Mouse (Mus musculus): ENCODE measurements around the gene Ube2v1. TPM values are rescaled to one million over a fixed set of nuclear protein-coding genes. Genes with fewer than 3 reads are reported as not detected.

Ube2v1 gene
- polyA plus RNA-seq, 1 experiment = 89.8 TPM

DNA sequence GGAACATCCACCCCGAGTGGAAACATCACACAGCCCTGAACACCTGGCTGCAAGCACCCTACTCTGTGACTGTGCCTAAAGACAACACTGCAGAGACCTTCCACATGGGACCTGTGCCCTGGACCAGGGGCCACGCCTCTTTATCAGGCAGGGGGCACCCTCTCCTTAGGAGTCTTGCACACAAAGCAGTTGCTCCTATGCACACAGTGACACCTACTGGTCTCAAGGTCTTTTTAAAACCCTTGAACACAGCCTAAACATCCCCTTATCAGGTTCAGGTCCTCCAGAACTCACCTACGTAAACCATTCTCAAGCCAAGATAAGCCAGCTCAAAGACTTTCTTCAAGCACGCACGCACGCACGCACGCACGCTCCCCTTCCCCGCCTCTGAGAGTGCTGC lies 20.6 kb downstream of the Ube2v1 start:
- 88% methylated on average over 10 of the region's 10 CpGs for WGBS
- no peak overlapping the region for H3K27ac ChIP-seq (ENCODE audit: insufficient read depth, low read depth, low read length)
- TF ChIP-seq CTCF (IDR thresholded peaks at IDR 0.05; ENCODE audit: extremely low read depth, insufficient read length, insufficient replicate concordance, low read depth, low read length) = no peak
- no peak for TF ChIP-seq POLR2A (IDR thresholded peaks at IDR 0.05; ENCODE audit: low read depth, low read length)
- no peaks in the 10 kb centered on the region for H3K27me3 ChIP-seq (ENCODE audit: control insufficient read depth, insufficient read depth, low read length)
- H3K4me1 ChIP-seq (ENCODE audit: control insufficient read depth, insufficient read depth, insufficient read length, low read length) = no peaks in the 10 kb centered on the region; the same call in 1 of the 2 replicates
- H3K4me3 ChIP-seq (ENCODE audit: low read depth, low read length) = no peak overlapping the region
- H3K36me3 ChIP-seq (ENCODE audit: control insufficient read depth, insufficient read depth, low read length) = peaks cover 46% of the 10 kb centered on the region

DNA sequence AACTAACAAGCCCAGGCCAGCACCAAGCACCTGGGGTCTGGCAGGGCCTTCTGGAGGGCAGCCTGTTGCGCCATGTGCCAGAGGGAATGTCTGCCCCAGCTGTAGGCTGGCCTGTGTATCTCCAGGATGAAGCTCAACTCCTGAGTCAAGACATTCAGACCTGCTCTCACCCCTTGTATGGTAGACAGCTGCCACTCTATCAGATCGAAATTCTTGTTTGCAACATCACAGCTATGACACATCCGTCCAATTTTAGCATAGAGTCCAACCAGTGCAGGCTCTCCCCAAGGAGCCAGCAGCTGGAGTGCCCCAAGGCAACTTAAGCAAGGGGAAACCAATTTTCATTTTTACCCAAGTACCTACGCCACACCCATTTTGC lies 25.2 kb downstream of the Ube2v1 start:
- peaks cover 23% of the 10 kb centered on the region for H3K36me3 ChIP-seq (ENCODE audit: control insufficient read depth, insufficient read depth, low read length)
- H3K4me3 ChIP-seq (ENCODE audit: low read depth, low read length) = no peak overlapping the region
- 79% methylated on average over 4 of the region's 4 CpGs for WGBS
- no peak for TF ChIP-seq POLR2A (IDR thresholded peaks at IDR 0.05; ENCODE audit: low read depth, low read length)
- TF ChIP-seq CTCF (IDR thresholded peaks at IDR 0.05; ENCODE audit: extremely low read depth, insufficient read length, insufficient replicate concordance, low read depth, low read length) = no peak
- no peak overlapping the region for H3K27ac ChIP-seq (ENCODE audit: insufficient read depth, low read depth, low read length)
- no peaks in the 10 kb centered on the region; the same call in 1 of the 2 replicates for H3K4me1 ChIP-seq (ENCODE audit: control insufficient read depth, insufficient read depth, insufficient read length, low read length)
- H3K27me3 ChIP-seq (ENCODE audit: control insufficient read depth, insufficient read depth, low read length) = no peaks in the 10 kb centered on the region

DNA sequence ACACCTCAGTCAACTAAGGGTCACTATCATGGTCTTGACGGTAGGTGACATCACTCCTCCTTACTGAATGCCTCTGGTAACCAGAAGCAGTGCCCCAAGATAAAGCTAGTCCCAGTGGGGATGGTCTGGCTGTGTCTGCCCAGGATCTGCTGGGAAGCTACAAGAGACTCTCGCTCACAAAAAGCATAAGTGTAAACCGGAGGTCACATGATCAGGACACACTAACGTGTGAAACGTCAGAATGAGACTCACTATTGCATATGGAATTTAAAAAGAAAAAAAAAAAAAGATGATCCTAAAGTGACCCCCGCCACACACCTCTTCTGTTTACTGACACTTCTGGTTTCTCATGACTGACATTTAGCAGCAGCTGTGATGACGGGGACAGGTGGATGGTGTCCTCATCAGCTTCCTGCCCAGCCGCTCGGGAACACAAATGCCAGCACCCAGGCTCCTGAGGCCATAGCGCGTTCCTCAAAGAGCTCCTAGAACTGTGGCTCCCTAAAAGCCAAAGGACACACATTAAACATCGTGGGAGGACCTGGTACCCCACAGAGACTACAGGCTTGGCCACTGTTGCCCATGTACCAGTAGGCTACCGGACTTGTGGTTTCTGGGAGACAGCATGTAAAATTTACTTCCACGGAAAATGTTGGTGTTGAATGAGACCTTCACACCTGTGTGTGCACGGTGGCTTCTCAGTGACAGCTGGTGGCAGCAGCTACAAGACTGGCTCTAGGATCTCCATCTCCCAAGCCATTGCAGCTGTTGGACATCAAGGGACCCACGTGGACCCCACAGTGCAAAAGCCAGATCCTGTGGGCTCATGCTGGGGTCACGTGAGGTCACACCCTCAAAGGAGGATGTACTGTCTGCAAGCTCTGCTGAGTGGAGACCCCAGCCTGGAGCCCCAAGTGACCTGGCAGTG lies 25.8 kb downstream of the Ube2v1 start:
- no peak overlapping the region for H3K4me3 ChIP-seq (ENCODE audit: low read depth, low read length)
- peaks cover 21% of the 10 kb centered on the region for H3K36me3 ChIP-seq (ENCODE audit: control insufficient read depth, insufficient read depth, low read length)
- WGBS = 74% methylated on average over 17 of the region's 17 CpGs
- no peaks in the 10 kb centered on the region for H3K27me3 ChIP-seq (ENCODE audit: control insufficient read depth, insufficient read depth, low read length)
- TF ChIP-seq CTCF (IDR thresholded peaks at IDR 0.05; ENCODE audit: extremely low read depth, insufficient read length, insufficient replicate concordance, low read depth, low read length) = no peak
- no peaks in the 10 kb centered on the region; the same call in 1 of the 2 replicates for H3K4me1 ChIP-seq (ENCODE audit: control insufficient read depth, insufficient read depth, insufficient read length, low read length)
- H3K27ac ChIP-seq (ENCODE audit: insufficient read depth, low read depth, low read length) = no peak overlapping the region

DNA sequence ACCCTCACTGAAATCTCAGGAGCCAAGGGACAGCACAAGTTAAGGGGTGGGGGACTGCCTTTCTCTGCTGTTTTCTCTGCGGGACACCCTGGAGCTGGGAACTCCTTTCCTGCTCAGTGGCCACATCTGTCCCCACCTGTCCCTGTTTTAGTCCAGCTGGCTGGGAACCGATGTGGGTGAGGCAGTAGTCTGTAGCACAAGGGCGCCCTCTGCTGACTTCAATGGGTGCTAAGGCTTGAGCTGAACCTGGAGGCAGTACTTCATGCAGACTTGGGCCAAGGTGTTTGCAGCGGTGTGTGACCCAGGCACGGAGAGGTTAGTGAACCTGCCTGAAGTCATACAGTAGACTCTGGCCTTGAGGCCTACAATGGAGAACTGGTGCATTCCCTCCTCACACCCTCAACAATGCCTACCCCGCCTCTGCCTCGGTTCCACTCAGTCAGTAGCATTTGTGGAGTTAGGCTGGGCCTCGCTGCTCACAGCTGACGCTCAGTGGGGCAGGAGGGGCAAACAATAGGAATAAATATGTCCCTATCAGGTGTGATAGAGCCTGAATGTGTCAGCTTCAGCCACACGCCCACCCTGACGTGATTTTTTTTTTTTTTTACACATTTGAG lies 26.6 kb downstream of the Ube2v1 start:
- H3K27me3 ChIP-seq (ENCODE audit: control insufficient read depth, insufficient read depth, low read length) = no peaks in the 10 kb centered on the region
- H3K27ac ChIP-seq (ENCODE audit: insufficient read depth, low read depth, low read length) = no peak overlapping the region
- H3K36me3 ChIP-seq (ENCODE audit: control insufficient read depth, insufficient read depth, low read length) = peaks cover 14% of the 10 kb centered on the region
- H3K4me3 ChIP-seq (ENCODE audit: low read depth, low read length) = no peak overlapping the region
- TF ChIP-seq CTCF (IDR thresholded peaks at IDR 0.05; ENCODE audit: extremely low read depth, insufficient read length, insufficient replicate concordance, low read depth, low read length) (peak; percentile 84), POLR2A (IDR thresholded peaks at IDR 0.05; ENCODE audit: low read depth, low read length) (no peak)
- WGBS = 31% methylated on average over 11 of the region's 11 CpGs
- no peaks in the 10 kb centered on the region; the same call in 1 of the 2 replicates for H3K4me1 ChIP-seq (ENCODE audit: control insufficient read depth, insufficient read depth, insufficient read length, low read length)

DNA sequence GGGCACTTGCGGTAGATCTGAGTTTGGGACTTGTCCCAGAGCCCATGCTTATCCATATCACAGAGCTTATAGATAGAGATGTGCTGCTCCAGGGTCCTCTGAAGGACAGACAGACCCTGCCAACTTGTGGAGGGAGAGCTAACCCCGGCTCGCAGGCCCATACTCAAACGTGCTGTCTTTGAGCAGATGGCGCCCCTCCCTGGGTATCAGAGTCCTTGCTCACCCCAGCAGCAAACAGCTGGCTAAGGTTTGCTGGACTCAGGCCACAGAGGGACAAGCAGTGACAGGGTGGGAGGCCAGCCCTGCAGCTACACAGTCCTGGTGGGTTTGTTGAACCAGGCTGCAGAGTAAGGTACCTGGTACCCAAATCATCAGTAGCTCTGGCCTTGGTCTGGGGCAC lies 28.9 kb downstream of the Ube2v1 start:
- WGBS = 64% methylated on average over 5 of the region's 5 CpGs
- TF ChIP-seq POLR2A (IDR thresholded peaks at IDR 0.05; ENCODE audit: low read depth, low read length) = no peak
- no peak for TF ChIP-seq CTCF (IDR thresholded peaks at IDR 0.05; ENCODE audit: extremely low read depth, insufficient read length, insufficient replicate concordance, low read depth, low read length)
- Histone ChIP-seq H3K27ac (ENCODE audit: insufficient read depth, low read depth, low read length) (no peak overlapping the region), H3K4me3 (ENCODE audit: low read depth, low read length) (no peak overlapping the region), H3K27me3 (ENCODE audit: control insufficient read depth, insufficient read depth, low read length) (peaks cover 2% of the 10 kb centered on the region; the same call in 1 of the 2 replicates), H3K4me1 (ENCODE audit: control insufficient read depth, insufficient read depth, insufficient read length, low read length) (no peaks in the 10 kb centered on the region; the same call in 1 of the 2 replicates), H3K36me3 (ENCODE audit: control insufficient read depth, insufficient read depth, low read length) (peaks cover 6% of the 10 kb centered on the region)

DNA sequence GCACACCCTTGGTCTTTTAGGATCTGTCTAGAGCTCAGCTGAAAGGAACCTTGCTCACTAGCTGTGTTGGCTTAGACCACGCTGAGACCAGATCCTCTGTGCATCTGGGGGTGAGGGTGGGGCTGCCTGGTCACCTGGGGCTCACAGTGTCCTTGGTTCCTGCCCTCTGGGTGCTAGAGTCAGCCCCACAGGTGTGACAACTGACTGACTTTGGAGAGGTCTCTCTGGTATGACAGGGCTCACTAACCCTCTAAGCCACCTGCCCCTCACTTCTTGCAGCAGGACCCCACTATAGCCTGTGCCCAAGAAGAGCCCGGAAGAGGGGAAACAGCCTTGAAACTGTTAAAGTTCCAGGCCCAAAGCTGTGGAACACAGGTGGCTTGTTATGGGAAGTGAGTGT lies 29.5 kb downstream of the Ube2v1 start:
- TF ChIP-seq POLR2A (IDR thresholded peaks at IDR 0.05; ENCODE audit: low read depth, low read length) (no peak), CTCF (IDR thresholded peaks at IDR 0.05; ENCODE audit: extremely low read depth, insufficient read length, insufficient replicate concordance, low read depth, low read length) (no peak)
- WGBS = 51% methylated on average over 2 of the region's 2 CpGs
- peaks cover 3% of the 10 kb centered on the region for H3K36me3 ChIP-seq (ENCODE audit: control insufficient read depth, insufficient read depth, low read length)
- H3K4me3 ChIP-seq (ENCODE audit: low read depth, low read length) = no peak overlapping the region
- no peak overlapping the region for H3K27ac ChIP-seq (ENCODE audit: insufficient read depth, low read depth, low read length)
- no peaks in the 10 kb centered on the region; the same call in 1 of the 2 replicates for H3K4me1 ChIP-seq (ENCODE audit: control insufficient read depth, insufficient read depth, insufficient read length, low read length)
- peaks cover 8% of the 10 kb centered on the region for H3K27me3 ChIP-seq (ENCODE audit: control insufficient read depth, insufficient read depth, low read length)

DNA sequence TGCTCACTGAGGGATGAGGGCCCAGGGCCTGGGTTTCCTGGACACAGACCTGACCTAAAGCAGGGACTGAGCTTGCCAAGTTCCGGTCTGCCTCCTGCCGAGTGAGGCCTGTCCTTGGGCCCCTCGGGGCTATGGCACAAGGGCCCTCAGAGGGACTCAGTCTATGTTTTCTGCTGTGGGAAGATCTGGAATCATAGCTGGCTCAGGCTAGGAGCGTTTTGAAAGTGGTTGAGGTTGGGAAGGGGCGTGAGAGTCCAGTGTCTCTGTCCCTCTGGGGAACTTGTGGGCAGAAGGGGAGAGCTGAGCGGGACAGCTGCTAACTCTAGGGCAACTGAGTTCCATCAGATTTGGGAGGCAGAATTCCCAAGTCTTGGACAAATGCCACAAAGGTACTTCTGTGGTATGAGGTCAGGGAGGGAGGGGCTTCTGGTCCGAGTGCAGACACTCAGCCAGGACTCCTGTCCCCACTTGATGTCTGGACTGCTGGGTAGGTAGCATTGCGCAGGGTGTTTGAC lies 31.4 kb downstream of the Ube2v1 start:
- no peak overlapping the region for H3K4me3 ChIP-seq (ENCODE audit: low read depth, low read length)
- no peaks in the 10 kb centered on the region for H3K36me3 ChIP-seq (ENCODE audit: control insufficient read depth, insufficient read depth, low read length)
- TF ChIP-seq POLR2A (IDR thresholded peaks at IDR 0.05; ENCODE audit: low read depth, low read length) = no peak
- TF ChIP-seq CTCF (IDR thresholded peaks at IDR 0.05; ENCODE audit: extremely low read depth, insufficient read length, insufficient replicate concordance, low read depth, low read length) = no peak
- H3K27me3 ChIP-seq (ENCODE audit: control insufficient read depth, insufficient read depth, low read length) = peaks cover 11% of the 10 kb centered on the region
- 77% methylated on average over 8 of the region's 8 CpGs for WGBS
- peaks cover 3% of the 10 kb centered on the region for H3K4me1 ChIP-seq (ENCODE audit: control insufficient read depth, insufficient read depth, insufficient read length, low read length)
- no peak overlapping the region for H3K27ac ChIP-seq (ENCODE audit: insufficient read depth, low read depth, low read length)
